Mouse (Mus musculus) CD4-positive, CD25-positive, alpha-beta regulatory T cell, adult 9 weeks (primary cell): ENCODE data around the gene Fbxl2. TPM values are rescaled to one million over a fixed set of nuclear protein-coding genes. Genes with fewer than 3 reads are reported as not detected.

ENCODE experiments used
- polyA plus RNA-seq: library from polyadenylated mRNA; unstranded; fragments of 100-300 nt; shearing (Covaris generic); gene quantifications from one replicate; pipeline ENCODE4 v1.2.1, GENCODE M21; 2017

The Fbxl2 gene
- 1.6 TPM for polyA plus RNA-seq

GRCm38 (mm10) chr9:114046028-114046427, at the start of gene Fbxl2:
Fbxl2 (minus strand) TSS chr9:114046191.

GRCm38 (mm10) chr9:114057090-114057796, 11.3 kb upstream of the Fbxl2 start, which contains the start of gene Susd5:
Susd5 (plus strand) TSS chr9:114057140.

GRCm38 (mm10) chr9:113930534-113931374, 115.2 kb downstream of the Fbxl2 start, which contains the start of gene Ubp1:
Ubp1 (plus strand) TSS chr9:113930934.

Other genes starting within 250 kb of the Fbxl2 start
- gene Ubp1, start 115.3 kb downstream of the Fbxl2 start, polyA plus RNA-seq, result 12.0 TPM
- not detected for gene Susd5, start 10.9 kb upstream of the Fbxl2 start, polyA plus RNA-seq